Mouse (Mus musculus) heart, embryonic 11.5 days (tissue): ENCODE measurements around the gene Rapgef3. TPM values are rescaled to one million over a fixed set of nuclear protein-coding genes. Genes with fewer than 3 reads are reported as not detected.

ENCODE experiments used
- ATAC-seq: fragments of 200-750 bp; cut with Nextera tagmentation; replicated peaks from 2 replicates; pipeline ENCODE4 v1.8.0; 2017; ENCODE audit warnings: moderate library complexity; ENCODE audit not compliant: insufficient number of reproducible peaks, low FRiP score, low TSS enrichment
- H3K27ac ChIP-seq: fragments of 300-500 bp; sonication (generic); 2 replicates; pipeline ENCODE4 v1.5.1; 2014; ENCODE audit warnings: mild to moderate bottlenecking, low read depth, low read length
- H3K27me3 ChIP-seq: fragments of 300-500 bp; sonication (generic); 2 replicates; pipeline ENCODE4 v1.6.1; 2014; ENCODE audit warnings: mild to moderate bottlenecking, low read length, mixed read lengths; ENCODE audit not compliant: control insufficient read depth, insufficient read depth
- H3K36me3 ChIP-seq: fragments of 300-500 bp; sonication (generic); 2 replicates; pipeline ENCODE4 v1.6.1; 2014; ENCODE audit warnings: mild to moderate bottlenecking, low read length, moderate library complexity, mixed read lengths; ENCODE audit not compliant: control insufficient read depth, insufficient read depth
- H3K4me1 ChIP-seq: fragments of 300-500 bp; sonication (generic); 2 replicates; pipeline ENCODE4 v1.6.1; 2014; ENCODE audit warnings: low read length; ENCODE audit not compliant: control insufficient read depth, insufficient read depth
- H3K4me2 ChIP-seq: fragments of 300-500 bp; sonication (generic); 2 replicates; pipeline ENCODE4 v1.6.1; 2014; ENCODE audit warnings: mild to moderate bottlenecking, moderate library complexity
- H3K4me3 ChIP-seq: fragments of 300-500 bp; sonication (generic); 2 replicates; pipeline ENCODE4 v1.5.1; 2014; ENCODE audit warnings: low read depth, low read length
- H3K9ac ChIP-seq: fragments of 300-500 bp; sonication (generic); 2 replicates; pipeline ENCODE4 v1.6.1; 2014; ENCODE audit warnings: mild to moderate bottlenecking, low read depth, low read length, moderate library complexity
- H3K9me3 ChIP-seq: fragments of 300-500 bp; sonication (generic); replicated peaks from 2 replicates; pipeline ENCODE4 v1.6.1; 2016; ENCODE audit warnings: low read length; ENCODE audit not compliant: control insufficient read depth
- WGBS: fragments of 180-500 bp; shearing (Covaris S2); extraction: QIAGEN DNeasy Blood & Tissue Kit; methylation state at CpG from one replicate; pipeline ENCODE4 v1.1.7; 2014; ENCODE audit not compliant: insufficient replicate concordance; 5-methylcytosine and 5-hydroxymethylcytosine counted together
- polyA plus RNA-seq: library from polyadenylated mRNA; unstranded; fragments of >200 nt; fragmentation: Nextera tagmentation; extraction: Ambion mirVana; gene quantifications from 2 replicates; pipeline ENCODE4 v1.2.1, GENCODE M21; 2014

Gene Rapgef3
- polyA plus RNA-seq, 1 experiment from 2014 or later = 8.5 TPM

DNA sequence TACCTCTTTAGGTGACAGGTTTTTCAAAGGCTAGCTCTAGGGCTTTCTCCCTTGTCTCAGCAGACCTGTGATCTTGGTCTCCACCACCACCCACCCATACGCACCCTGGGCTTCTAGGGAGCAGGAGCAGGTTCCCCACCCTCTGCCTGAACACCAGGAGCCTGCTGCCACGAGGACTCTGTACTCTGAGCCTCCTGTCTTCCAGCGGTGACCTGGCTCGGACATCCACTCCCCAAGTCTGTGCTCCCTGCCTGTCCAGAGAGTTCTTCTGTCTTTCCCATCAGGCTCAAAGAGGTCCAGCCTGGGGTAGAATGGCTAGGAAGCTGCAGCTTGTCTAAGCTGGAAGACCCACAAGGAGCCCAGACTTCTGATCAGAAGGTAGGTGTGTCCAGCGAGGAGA lies 24.6 kb downstream of the Rapgef3 start:
- Histone ChIP-seq H3K4me3 (no peak overlapping the region), H3K27me3 (no peaks in the 10 kb centered on the region), H3K4me1 (peaks cover 36% of the 10 kb centered on the region), H3K36me3 (peaks cover 2% of the 10 kb centered on the region; the same call in 1 of the 2 replicates), H3K9me3 (no peaks in the 10 kb centered on the region), H3K9ac (no peak overlapping the region), H3K27ac (no peak overlapping the region), H3K4me2 (no peak overlapping the region)
- 79% methylated on average over 5 of the region's 5 CpGs for WGBS
- ATAC-seq = no peak

DNA sequence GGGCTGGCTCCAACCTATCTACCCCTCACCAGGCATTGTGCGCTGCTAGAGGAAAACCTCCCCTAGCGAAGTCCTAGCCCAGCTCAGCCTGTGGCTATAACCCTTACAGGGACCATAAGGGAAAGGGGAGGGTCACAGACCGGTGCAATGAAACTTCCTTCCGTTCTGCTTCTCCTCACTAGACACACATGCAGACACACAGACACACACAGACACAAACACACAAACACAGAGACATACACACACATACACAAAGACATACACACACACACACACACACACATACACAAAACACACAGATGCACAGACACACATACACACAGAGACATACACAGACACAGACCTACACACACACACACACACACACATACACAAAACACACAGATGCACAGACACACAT lies 25.2 kb downstream of the Rapgef3 start:
- Histone ChIP-seq H3K27me3 (no peaks in the 10 kb centered on the region), H3K4me3 (no peak overlapping the region), H3K9ac (no peak overlapping the region), H3K27ac (peak overlapping the region; percentile 11), H3K36me3 (peaks cover 2% of the 10 kb centered on the region; the same call in 1 of the 2 replicates), H3K4me2 (no peak overlapping the region), H3K9me3 (no peaks in the 10 kb centered on the region), H3K4me1 (peaks cover 31% of the 10 kb centered on the region)
- 61% methylated on average over 4 of the region's 4 CpGs for WGBS
- ATAC-seq = no peak

DNA sequence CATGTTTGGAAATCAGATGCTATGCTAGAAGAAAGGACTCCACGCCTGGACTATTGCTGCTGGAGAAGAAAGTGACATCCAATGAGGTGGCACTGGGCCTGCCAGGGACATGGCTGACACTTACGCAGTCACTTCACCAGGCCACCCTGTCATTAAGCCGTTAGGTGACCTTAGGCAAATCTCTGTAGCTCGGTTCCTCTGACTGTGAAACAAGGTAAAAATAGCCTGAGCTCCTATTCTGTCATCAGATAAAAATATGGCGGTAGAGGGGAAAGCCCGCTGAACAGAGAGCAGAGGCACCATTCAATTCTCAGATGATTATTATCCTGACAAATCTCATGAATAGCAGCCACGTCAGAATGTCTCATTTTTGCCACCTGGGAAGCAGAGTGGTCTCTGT lies 25.7 kb downstream of the Rapgef3 start:
- no peak overlapping the region for H3K4me2 ChIP-seq
- H3K27ac ChIP-seq = peak overlapping the region; percentile 35
- peaks cover 1% of the 10 kb centered on the region; the same call in 1 of the 2 replicates for H3K36me3 ChIP-seq
- H3K4me3 ChIP-seq = no peak overlapping the region
- ATAC-seq = no peak
- H3K9ac ChIP-seq = no peak overlapping the region
- WGBS = 36% methylated on average over 7 of the region's 7 CpGs
- no peaks in the 10 kb centered on the region for H3K27me3 ChIP-seq
- 0 out of 2 replicates have a peak, but pooled peaks cover 2% of the 10 kb centered on the region for H3K9me3 ChIP-seq
- H3K4me1 ChIP-seq = peaks cover 31% of the 10 kb centered on the region

DNA sequence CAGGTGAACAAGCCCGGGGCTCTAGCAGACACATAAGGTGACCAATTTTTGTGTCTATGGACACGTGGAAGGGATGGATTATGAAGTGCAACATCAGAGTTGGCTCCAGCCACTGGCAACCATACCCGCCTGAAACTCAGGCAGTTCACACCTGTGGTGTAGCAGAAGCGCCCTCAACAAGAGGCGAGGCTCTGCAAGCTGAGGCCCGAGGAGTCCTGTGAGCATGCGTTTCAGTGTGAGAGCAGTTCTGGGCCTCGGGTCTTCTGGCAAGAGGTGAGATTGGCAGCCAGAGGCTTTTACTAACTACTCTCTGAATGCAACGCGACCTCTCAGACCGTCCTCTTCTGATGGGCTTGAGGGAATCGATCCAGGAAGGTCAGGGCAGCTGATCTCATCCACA lies 26.1 kb downstream of the Rapgef3 start:
- Histone ChIP-seq H3K27ac (peak overlapping the region; percentile 35; the same call in 1 of the 2 replicates), H3K36me3 (no peaks in the 10 kb centered on the region), H3K9me3 (0 out of 2 replicates have a peak, but pooled peaks cover 2% of the 10 kb centered on the region), H3K4me3 (no peak overlapping the region), H3K4me2 (no peak overlapping the region), H3K27me3 (no peaks in the 10 kb centered on the region), H3K4me1 (peaks cover 31% of the 10 kb centered on the region), H3K9ac (no peak overlapping the region)
- 72% methylated on average over 12 of the region's 12 CpGs for WGBS
- no peak for ATAC-seq

DNA sequence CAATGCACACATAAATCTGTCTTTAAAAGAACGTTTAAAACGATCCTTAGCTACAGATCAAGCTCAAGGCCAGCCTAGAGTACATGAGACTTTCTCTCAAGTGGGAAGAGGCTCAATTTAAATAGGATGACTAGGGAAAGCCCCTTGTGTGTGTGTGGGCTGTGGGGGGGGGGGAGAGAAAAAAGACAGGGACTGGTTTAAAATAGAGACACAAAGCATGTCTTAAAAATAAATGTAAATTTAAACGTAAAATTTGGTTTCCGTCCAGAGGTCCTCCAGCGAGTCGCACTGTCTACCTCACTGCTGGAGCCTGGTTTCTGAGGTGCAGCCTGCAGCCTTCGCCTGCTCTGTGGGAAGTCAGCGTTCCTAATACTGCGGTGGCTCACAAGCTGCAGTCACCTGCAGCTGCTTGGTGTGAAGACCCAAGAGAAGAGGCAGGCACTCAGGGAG lies 27.5 kb downstream of the Rapgef3 start:
- ATAC-seq = no peak
- H3K9me3 ChIP-seq = 0 out of 2 replicates have a peak, but pooled peaks cover 2% of the 10 kb centered on the region
- no peak overlapping the region for H3K27ac ChIP-seq
- no peak overlapping the region for H3K4me2 ChIP-seq
- 83% methylated on average over 9 of the region's 9 CpGs for WGBS
- no peaks in the 10 kb centered on the region for H3K27me3 ChIP-seq
- H3K9ac ChIP-seq = no peak overlapping the region
- peaks cover 27% of the 10 kb centered on the region for H3K4me1 ChIP-seq
- H3K4me3 ChIP-seq = no peak overlapping the region
- H3K36me3 ChIP-seq = no peaks in the 10 kb centered on the region

DNA sequence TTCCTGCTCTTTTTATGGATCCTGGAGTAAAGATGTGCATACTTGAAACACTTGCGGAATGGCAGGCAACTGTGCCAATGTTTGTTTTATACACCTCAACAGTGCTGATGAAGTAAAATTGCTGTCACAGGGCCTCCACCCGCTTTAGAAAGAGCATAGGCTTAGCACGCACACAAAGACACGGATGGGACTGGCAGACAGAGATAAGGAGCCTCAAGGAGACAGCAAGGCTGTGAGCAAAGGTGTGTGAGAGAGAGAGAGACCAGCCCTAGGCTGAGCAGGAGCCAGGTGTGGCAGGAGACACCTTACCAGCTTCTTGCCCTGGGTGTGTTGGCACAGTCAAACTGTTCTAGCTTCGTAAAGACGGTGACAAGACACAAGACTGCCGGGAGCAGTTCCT lies 28.8 kb downstream of the Rapgef3 start:
- 78% methylated on average over 7 of the region's 7 CpGs for WGBS
- H3K4me2 ChIP-seq = no peak overlapping the region
- H3K36me3 ChIP-seq = no peaks in the 10 kb centered on the region
- H3K27me3 ChIP-seq = no peaks in the 10 kb centered on the region
- H3K4me1 ChIP-seq = peaks cover 15% of the 10 kb centered on the region
- H3K9ac ChIP-seq = no peak overlapping the region
- 0 out of 2 replicates have a peak, but pooled peaks cover 2% of the 10 kb centered on the region for H3K9me3 ChIP-seq
- no peak for ATAC-seq
- no peak overlapping the region for H3K4me3 ChIP-seq
- H3K27ac ChIP-seq = no peak overlapping the region

DNA sequence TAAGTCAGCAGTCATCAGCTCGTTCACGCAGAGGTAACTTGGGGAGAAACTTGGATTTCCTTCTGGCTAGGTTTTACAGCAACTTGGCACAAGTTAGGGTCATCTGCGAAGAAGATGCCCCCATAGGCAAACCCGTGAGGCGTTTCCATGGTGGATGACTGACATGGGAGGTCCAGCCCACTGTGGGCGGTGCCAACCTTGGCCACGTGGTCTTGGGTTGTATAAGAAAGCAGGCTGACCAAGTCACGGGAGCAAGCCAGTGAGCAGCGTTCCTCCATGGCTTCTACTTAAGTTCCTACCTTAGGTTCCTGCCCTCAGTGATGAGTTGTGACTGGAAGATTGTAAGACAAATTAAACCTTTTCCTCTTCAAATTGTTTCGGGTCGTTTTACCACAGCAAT lies 35.8 kb downstream of the Rapgef3 start:
- WGBS = 89% methylated on average over 11 of the region's 11 CpGs

DNA sequence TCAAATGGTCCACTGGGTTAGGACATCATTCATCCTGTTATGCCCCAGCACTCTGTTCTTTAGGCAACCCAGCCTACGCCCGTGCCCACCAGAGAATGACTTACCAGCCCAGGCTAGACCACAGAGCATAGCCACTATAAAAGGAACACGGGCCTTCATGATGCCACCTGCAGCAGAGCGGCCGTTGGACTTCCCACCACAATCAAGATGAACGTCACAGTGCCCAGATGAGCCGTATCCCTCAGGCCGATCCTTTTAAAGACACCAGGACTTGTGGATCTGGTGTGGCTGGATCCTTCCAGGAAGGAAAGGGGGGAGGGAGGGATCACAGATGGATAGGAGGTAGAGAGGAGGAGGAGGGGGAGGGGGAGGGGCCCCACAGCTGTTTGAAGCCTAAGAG lies 36.7 kb downstream of the Rapgef3 start, which contains the start of gene Endou:
Endou (minus strand) TSS at position 229 of the 400 bp plus-strand sequence.
- Histone ChIP-seq H3K9ac (no peak within 1 kb of the TSS), H3K27me3 (no peaks in the 10 kb centered on the region), H3K9me3 (no peaks in the 10 kb centered on the region), H3K4me1 (no peaks in the 10 kb centered on the region), H3K36me3 (no peaks in the 10 kb centered on the region), H3K4me2 (no peak within 1 kb of the TSS), H3K27ac (no peak within 1 kb of the TSS), H3K4me3 (no peak within 1 kb of the TSS)
- 76% methylated on average over 8 of the region's 8 CpGs for WGBS
- ATAC-seq = no peak

More for the DNA sequence above, 35.8 kb downstream of the Rapgef3 start:
- Histone ChIP-seq H3K4me2 (no peak overlapping the region), H3K4me3 (no peak overlapping the region), H3K27ac (no peak overlapping the region), H3K27me3 (no peaks in the 10 kb centered on the region), H3K4me1 (no peaks in the 10 kb centered on the region), H3K36me3 (no peaks in the 10 kb centered on the region), H3K9me3 (no peaks in the 10 kb centered on the region), H3K9ac (no peak overlapping the region)
- no peak for ATAC-seq

DNA sequence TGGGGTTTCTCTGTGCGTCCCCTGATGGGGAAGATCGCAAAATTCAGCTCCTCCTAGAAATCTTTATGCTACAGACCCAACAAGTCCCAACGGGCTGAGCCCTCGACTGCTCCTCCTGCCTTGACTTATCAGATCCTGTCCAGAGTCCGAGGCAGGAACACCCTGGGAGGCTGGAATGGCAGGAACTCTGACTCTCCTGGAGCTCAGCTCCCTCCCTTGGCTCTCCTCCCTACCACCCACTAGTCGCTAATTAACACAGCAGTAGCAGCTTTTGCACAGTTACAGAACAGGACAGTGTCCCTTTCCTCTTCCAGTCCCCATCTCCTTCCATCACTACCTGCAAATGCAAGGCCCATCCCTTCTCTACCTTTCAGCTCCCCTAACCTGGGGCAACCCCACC lies 37.4 kb downstream of the Rapgef3 start:
- no peaks in the 10 kb centered on the region for H3K36me3 ChIP-seq
- no peak overlapping the region for H3K9ac ChIP-seq
- no peak for ATAC-seq
- H3K27ac ChIP-seq = no peak overlapping the region
- H3K4me3 ChIP-seq = no peak overlapping the region
- no peaks in the 10 kb centered on the region for H3K9me3 ChIP-seq
- no peaks in the 10 kb centered on the region for H3K4me1 ChIP-seq
- WGBS = 42% methylated on average over 6 of the region's 6 CpGs
- no peaks in the 10 kb centered on the region for H3K27me3 ChIP-seq
- no peak overlapping the region for H3K4me2 ChIP-seq
